Mouse (Mus musculus): Measurements from ENCODE around the gene S100a2.

DNA sequence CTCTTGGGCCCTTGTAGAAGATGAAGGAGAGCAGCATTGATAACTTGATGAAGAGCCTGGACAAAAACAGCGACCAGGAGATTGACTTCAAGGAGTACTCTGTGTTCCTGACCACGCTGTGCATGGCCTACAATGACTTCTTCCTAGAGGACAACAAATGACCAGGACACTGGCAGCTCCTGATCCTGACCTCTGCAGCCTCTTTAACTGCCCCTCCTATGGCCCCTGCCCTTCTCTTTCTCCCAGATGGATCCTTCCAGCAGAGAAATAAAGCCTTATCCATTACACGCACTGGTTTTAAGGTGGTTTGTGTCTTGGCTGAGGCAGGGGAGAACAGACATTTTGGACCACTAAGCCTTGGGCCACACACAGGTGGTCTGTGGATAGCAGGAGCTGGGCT lies 21.4 kb downstream of the S100a2 start:
- TF ChIP-seq POLR2A (IDR thresholded peaks at IDR 0.05; ENCODE audit: extremely low read depth, insufficient read depth, low read length) = no peak
- no peak for TF ChIP-seq CTCF (IDR thresholded peaks at IDR 0.05; ENCODE audit: low read depth, low read length)

Measured in liver, adult 2 months (tissue).